Mouse (Mus musculus): ENCODE measurements around the gene Rab10. TPM values are rescaled to one million over a fixed set of nuclear protein-coding genes. Genes with fewer than 3 reads are reported as not detected.

The Rab10 gene
- polyA plus RNA-seq, 1 experiment from 2014 or later, result 127 TPM

DNA sequence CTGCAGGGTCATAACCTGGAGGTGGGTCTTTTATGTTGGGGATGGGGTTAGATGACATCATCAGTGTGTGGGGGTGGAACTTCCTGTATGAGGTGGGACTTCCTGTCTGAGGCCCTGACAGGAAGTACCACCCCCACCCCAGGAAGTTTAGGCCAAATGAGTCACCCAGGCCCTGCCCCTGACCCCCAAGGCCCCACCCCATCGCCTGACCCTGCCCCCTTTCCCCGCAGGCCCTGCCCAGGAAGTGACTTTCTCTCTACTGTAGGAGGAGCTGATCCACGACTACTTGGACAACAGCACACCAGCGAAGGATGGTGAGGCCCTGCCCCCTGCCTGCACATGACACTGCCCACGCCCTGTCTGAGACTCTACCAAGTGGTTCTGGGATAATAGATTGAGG, 72.0 kb downstream of the Rab10 start:
- H3K27me3 ChIP-seq (ENCODE audit: control insufficient read depth, insufficient read depth, low read length), result no peaks in the 10 kb centered on the region
- H3K4me1 ChIP-seq (ENCODE audit: control insufficient read depth, insufficient read depth, low read length), result no peaks in the 10 kb centered on the region
- ATAC-seq (ENCODE audit: insufficient read depth, low FRiP score, low TSS enrichment) (peak; percentile 53; the same call in 1 of the 2 replicates), DNase-seq (ENCODE audit: low spot score) (peak; percentile 31)
- H3K9me3 ChIP-seq (ENCODE audit: control insufficient read depth, low read length), result peaks cover 5% of the 10 kb centered on the region
- 83% methylated on average over 5 of the region's 5 CpGs for WGBS
- H3K4me3 ChIP-seq (ENCODE audit: low read depth, low read length), result no peak overlapping the region
- H3K36me3 ChIP-seq (ENCODE audit: control insufficient read depth, insufficient read depth, low read length), result peaks cover 12% of the 10 kb centered on the region; the same call in 1 of the 2 replicates
- H3K4me2 ChIP-seq (ENCODE audit: low read depth), result no peak overlapping the region
- H3K9ac ChIP-seq (ENCODE audit: low read length), result no peak overlapping the region
- no peak overlapping the region for H3K27ac ChIP-seq (ENCODE audit: low read depth, low read length)

- H3K4me1 ChIP-seq (ENCODE audit: control insufficient read depth, insufficient read depth, low read length), result no peaks in the 10 kb centered on the region
- H3K4me3 ChIP-seq (ENCODE audit: low read depth, low read length), result no peak overlapping the region
- H3K9me3 ChIP-seq (ENCODE audit: control insufficient read depth, low read length), result peaks cover 5% of the 10 kb centered on the region
- DNase-seq (ENCODE audit: low spot score) (no peak), ATAC-seq (ENCODE audit: insufficient read depth, low FRiP score, low TSS enrichment) (no peak)
- H3K36me3 ChIP-seq (ENCODE audit: control insufficient read depth, insufficient read depth, low read length), result peaks cover 12% of the 10 kb centered on the region; the same call in 1 of the 2 replicates
- no peak overlapping the region for H3K4me2 ChIP-seq (ENCODE audit: low read depth)
- no peak overlapping the region for H3K9ac ChIP-seq (ENCODE audit: low read length)
- no peak overlapping the region for H3K27ac ChIP-seq (ENCODE audit: low read depth, low read length)
- no peaks in the 10 kb centered on the region for H3K27me3 ChIP-seq (ENCODE audit: control insufficient read depth, insufficient read depth, low read length)
- WGBS, result 95% methylated on average over 12 of the region's 12 CpGs
Observed at GRCm38 (mm10) chr12:3236831-3237681, 72.7 kb downstream of the Rab10 start.

DNA sequence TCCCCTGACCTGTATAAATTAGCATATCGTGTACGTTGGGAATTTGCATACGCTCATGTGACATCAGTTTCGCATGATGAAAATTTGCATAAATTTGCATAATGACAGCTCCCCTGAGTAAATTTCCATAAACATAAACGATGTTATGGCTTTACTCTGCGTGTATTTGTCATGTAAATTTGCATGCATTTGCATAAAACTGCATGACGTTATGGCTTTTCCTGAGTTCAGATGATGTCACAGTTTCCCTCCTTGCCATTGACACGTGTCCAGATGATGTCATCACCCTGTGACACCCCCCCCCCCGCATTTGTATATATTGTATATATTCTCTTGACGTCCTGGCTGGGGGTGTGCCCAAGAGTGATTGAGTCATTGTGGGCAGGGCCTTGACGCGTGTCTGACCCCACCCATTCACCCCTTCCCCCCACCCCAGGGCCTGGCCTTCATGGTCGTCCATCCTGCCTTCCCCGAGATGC, 73.6 kb downstream of the Rab10 start:
- Histone ChIP-seq H3K36me3 (ENCODE audit: control insufficient read depth, insufficient read depth, low read length) (peaks cover 12% of the 10 kb centered on the region; the same call in 1 of the 2 replicates), H3K27me3 (ENCODE audit: control insufficient read depth, insufficient read depth, low read length) (no peaks in the 10 kb centered on the region), H3K4me3 (ENCODE audit: low read depth, low read length) (peak overlapping the region; percentile 44), H3K9me3 (ENCODE audit: control insufficient read depth, low read length) (peaks cover 5% of the 10 kb centered on the region), H3K9ac (ENCODE audit: low read length) (no peak overlapping the region), H3K4me2 (ENCODE audit: low read depth) (peak overlapping the region; percentile 53), H3K4me1 (ENCODE audit: control insufficient read depth, insufficient read depth, low read length) (no peaks in the 10 kb centered on the region), H3K27ac (ENCODE audit: low read depth, low read length) (no peak overlapping the region)
- WGBS, result 73% methylated on average over 14 of the region's 14 CpGs
- DNase-seq (ENCODE audit: low spot score) (peak; percentile 28), ATAC-seq (ENCODE audit: insufficient read depth, low FRiP score, low TSS enrichment) (no peak)

- Histone ChIP-seq H3K4me1 (ENCODE audit: control insufficient read depth, insufficient read depth, low read length) (no peaks in the 10 kb centered on the region), H3K4me3 (ENCODE audit: low read depth, low read length) (peak overlapping the region; percentile 44), H3K27ac (ENCODE audit: low read depth, low read length) (peak overlapping the region; percentile 64), H3K9ac (ENCODE audit: low read length) (peak overlapping the region; percentile 39), H3K36me3 (ENCODE audit: control insufficient read depth, insufficient read depth, low read length) (peaks cover 12% of the 10 kb centered on the region; the same call in 1 of the 2 replicates), H3K27me3 (ENCODE audit: control insufficient read depth, insufficient read depth, low read length) (no peaks in the 10 kb centered on the region), H3K4me2 (ENCODE audit: low read depth) (peak overlapping the region; percentile 53), H3K9me3 (ENCODE audit: control insufficient read depth, low read length) (peaks cover 5% of the 10 kb centered on the region)
- DNase-seq (ENCODE audit: low spot score) (peak; percentile 91), ATAC-seq (ENCODE audit: insufficient read depth, low FRiP score, low TSS enrichment) (peak; percentile 68)
- 18% methylated on average over 39 of the region's 39 CpGs for WGBS
Observed at GRCm38 (mm10) chr12:3235646-3236161, 74.1 kb downstream of the Rab10 start.

DNA sequence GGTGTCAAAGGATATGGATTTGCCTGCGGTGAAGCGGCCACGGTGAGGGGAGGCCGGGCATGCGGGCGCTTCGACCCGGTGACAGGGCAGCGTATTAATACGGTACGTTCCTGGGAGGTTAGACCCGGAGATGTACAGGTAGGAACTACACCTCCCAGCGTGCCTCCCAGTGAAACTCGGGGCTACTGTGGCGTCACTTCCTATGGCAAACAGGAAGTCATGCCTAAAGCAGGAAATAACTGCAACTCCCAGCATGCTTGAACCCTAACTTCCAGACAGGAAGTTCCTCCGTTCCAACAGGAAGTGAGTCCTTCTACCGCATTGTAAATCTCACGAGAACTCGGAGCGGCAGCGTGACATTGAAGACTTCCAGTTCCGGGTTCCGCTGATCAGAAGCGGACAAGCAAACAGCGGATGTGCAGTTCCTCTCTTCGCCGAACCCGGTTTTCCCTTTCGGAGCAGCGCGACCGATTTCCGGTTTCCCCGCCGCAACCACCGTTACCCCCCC, 74.6 kb downstream of the Rab10 start:
- H3K36me3 ChIP-seq (ENCODE audit: control insufficient read depth, insufficient read depth, low read length), result peaks cover 12% of the 10 kb centered on the region; the same call in 1 of the 2 replicates
- peak overlapping the region; percentile 44 for H3K4me3 ChIP-seq (ENCODE audit: low read depth, low read length)
- no peaks in the 10 kb centered on the region for H3K4me1 ChIP-seq (ENCODE audit: control insufficient read depth, insufficient read depth, low read length)
- H3K9me3 ChIP-seq (ENCODE audit: control insufficient read depth, low read length), result peaks cover 5% of the 10 kb centered on the region
- ATAC-seq (ENCODE audit: insufficient read depth, low FRiP score, low TSS enrichment), result peak; percentile 78
- H3K27ac ChIP-seq (ENCODE audit: low read depth, low read length), result peak overlapping the region; percentile 64
- no peaks in the 10 kb centered on the region for H3K27me3 ChIP-seq (ENCODE audit: control insufficient read depth, insufficient read depth, low read length)
- WGBS, result 23% methylated on average over 36 of the region's 36 CpGs
- H3K9ac ChIP-seq (ENCODE audit: low read length), result peak overlapping the region; percentile 39
- DNase-seq (ENCODE audit: low spot score), result peak; percentile 90
- peak overlapping the region; percentile 25 for H3K4me2 ChIP-seq (ENCODE audit: low read depth)

DNA sequence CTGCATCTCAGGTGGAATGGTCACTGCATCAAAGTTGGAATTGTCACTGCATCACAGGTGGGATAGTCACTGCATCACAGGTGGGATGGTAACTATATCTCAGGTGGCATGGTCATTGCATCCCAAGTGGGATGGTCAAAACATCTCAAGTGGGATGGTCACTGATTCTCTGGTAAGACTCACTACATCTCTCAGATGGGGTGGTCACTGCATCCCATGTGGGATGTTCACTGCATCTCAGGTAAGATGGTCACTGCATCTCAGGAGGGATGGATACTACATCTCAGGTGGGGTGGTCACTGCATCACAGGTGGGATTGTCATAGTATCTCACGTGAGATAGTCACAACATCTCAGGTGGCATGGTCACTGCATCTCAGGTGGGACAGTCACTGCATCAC, 75.7 kb downstream of the Rab10 start:
- Histone ChIP-seq H3K27ac (ENCODE audit: low read depth, low read length) (no peak overlapping the region), H3K4me3 (ENCODE audit: low read depth, low read length) (no peak overlapping the region), H3K9ac (ENCODE audit: low read length) (no peak overlapping the region), H3K9me3 (ENCODE audit: control insufficient read depth, low read length) (peaks cover 5% of the 10 kb centered on the region), H3K36me3 (ENCODE audit: control insufficient read depth, insufficient read depth, low read length) (peaks cover 9% of the 10 kb centered on the region; the same call in 1 of the 2 replicates), H3K4me1 (ENCODE audit: control insufficient read depth, insufficient read depth, low read length) (no peaks in the 10 kb centered on the region), H3K27me3 (ENCODE audit: control insufficient read depth, insufficient read depth, low read length) (no peaks in the 10 kb centered on the region), H3K4me2 (ENCODE audit: low read depth) (no peak overlapping the region)
- ATAC-seq (ENCODE audit: insufficient read depth, low FRiP score, low TSS enrichment) (no peak), DNase-seq (ENCODE audit: low spot score) (no peak)
- WGBS, result 93% methylated on average over 1 of the region's 1 CpGs

DNA sequence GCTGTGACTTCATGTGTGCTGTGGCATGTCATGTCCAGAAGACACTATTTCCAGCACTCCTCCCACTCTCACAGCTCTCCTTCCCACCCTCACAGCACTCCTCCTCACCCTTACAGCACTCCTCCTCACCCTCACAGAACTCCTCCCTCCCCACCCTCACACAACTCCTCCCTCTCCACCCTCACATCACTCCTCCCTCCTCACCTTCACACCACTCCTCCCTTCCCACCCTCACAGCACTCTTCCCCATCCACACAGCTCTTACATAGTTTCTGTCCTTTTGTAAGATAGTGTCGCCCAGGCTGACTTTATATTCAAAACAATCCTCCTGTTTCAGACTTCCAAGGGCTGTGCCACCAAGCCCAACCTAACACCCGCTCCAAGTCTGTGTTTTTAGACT, 86.4 kb downstream of the Rab10 start:
- 73% methylated on average over 2 of the region's 2 CpGs for WGBS
- no peaks in the 10 kb centered on the region for H3K27me3 ChIP-seq (ENCODE audit: control insufficient read depth, insufficient read depth, low read length)
- no peak for DNase-seq (ENCODE audit: low spot score)
- no peak overlapping the region for H3K4me2 ChIP-seq (ENCODE audit: low read depth)
- no peak for ATAC-seq (ENCODE audit: insufficient read depth, low FRiP score, low TSS enrichment)
- no peak overlapping the region for H3K27ac ChIP-seq (ENCODE audit: low read depth, low read length)
- H3K9me3 ChIP-seq (ENCODE audit: control insufficient read depth, low read length), result no peaks in the 10 kb centered on the region
- no peak overlapping the region for H3K4me3 ChIP-seq (ENCODE audit: low read depth, low read length)
- H3K9ac ChIP-seq (ENCODE audit: low read length), result no peak overlapping the region
- H3K36me3 ChIP-seq (ENCODE audit: control insufficient read depth, insufficient read depth, low read length), result no peaks in the 10 kb centered on the region
- no peaks in the 10 kb centered on the region for H3K4me1 ChIP-seq (ENCODE audit: control insufficient read depth, insufficient read depth, low read length)

DNA sequence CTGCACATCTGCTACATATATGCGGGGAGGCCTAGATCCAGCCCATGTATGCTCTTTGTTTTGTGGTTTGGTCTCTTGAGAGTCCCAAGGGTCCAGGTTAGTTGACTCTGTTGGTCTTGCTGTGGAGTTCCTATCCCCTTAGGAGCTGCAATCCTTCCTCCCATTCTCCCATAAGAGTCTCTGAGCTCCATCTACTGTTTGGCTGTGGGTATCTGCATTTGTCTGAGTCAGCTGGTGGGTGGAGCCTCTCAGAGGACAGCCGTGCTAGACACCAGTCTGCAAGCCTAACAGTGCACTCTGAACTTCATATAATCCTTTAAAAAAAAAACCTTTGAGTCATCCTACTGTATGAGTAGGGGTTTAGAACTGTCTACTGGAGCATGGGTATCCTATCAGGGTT, 99.6 kb downstream of the Rab10 start:
- H3K4me2 ChIP-seq (ENCODE audit: low read depth), result no peak overlapping the region
- no peaks in the 10 kb centered on the region for H3K9me3 ChIP-seq (ENCODE audit: control insufficient read depth, low read length)
- no peak overlapping the region for H3K4me3 ChIP-seq (ENCODE audit: low read depth, low read length)
- H3K27ac ChIP-seq (ENCODE audit: low read depth, low read length), result no peak overlapping the region
- no peak for ATAC-seq (ENCODE audit: insufficient read depth, low FRiP score, low TSS enrichment)
- H3K9ac ChIP-seq (ENCODE audit: low read length), result no peak overlapping the region
- H3K36me3 ChIP-seq (ENCODE audit: control insufficient read depth, insufficient read depth, low read length), result no peaks in the 10 kb centered on the region
- H3K27me3 ChIP-seq (ENCODE audit: control insufficient read depth, insufficient read depth, low read length), result no peaks in the 10 kb centered on the region
- DNase-seq (ENCODE audit: low spot score), result no peak
- no peaks in the 10 kb centered on the region for H3K4me1 ChIP-seq (ENCODE audit: control insufficient read depth, insufficient read depth, low read length)
- WGBS, result 67% methylated on average over 2 of the region's 2 CpGs
